Mouse (Mus musculus) limb, embryonic 14.5 days (tissue): ENCODE measurements at regions not wholly inside any gene's neighbourhood (a gene's known extent, or its start where the extent isn't known, plus 50 kb on each side); places are given as distances from the start of the nearest gene placed in this dataset.

Source experiments
- ATAC-seq: fragments of 200-750 bp; cut with Nextera tagmentation; 2 replicates; pipeline ENCODE4 v1.8.0; 2017; ENCODE audit warnings: low read depth, moderate number of reproducible peaks, moderate TSS enrichment; ENCODE audit not compliant: low FRiP score
- DNase-seq: peaks from one replicate; pipeline ENCODE4 v3.0.0-alpha.2; 2015; ENCODE audit warnings: low spot score
- H3K27ac ChIP-seq: fragments of 300-500 bp; sonication (generic); replicated peaks from 2 replicates; pipeline ENCODE4 v1.5.1; 2014; ENCODE audit warnings: low read depth, mild to moderate bottlenecking, low read length, moderate library complexity, mixed read lengths
- H3K27me3 ChIP-seq: fragments of 300-500 bp; sonication (generic); 2 replicates; pipeline ENCODE4 v1.6.1; 2014; ENCODE audit warnings: low read length, mixed read lengths; ENCODE audit not compliant: control insufficient read depth, insufficient read depth
- H3K36me3 ChIP-seq: fragments of 300-500 bp; sonication (generic); 2 replicates; pipeline ENCODE4 v1.6.1; 2014; ENCODE audit warnings: mild to moderate bottlenecking, low read length, moderate library complexity, mixed read lengths; ENCODE audit not compliant: control insufficient read depth, insufficient read depth
- H3K4me1 ChIP-seq: fragments of 300-500 bp; sonication (generic); 2 replicates; pipeline ENCODE4 v1.6.1; 2014; ENCODE audit warnings: antibody characterized with exemption, low read length, mixed read lengths; ENCODE audit not compliant: control insufficient read depth, insufficient read depth
- H3K4me2 ChIP-seq: fragments of 300-500 bp; sonication (generic); replicated peaks from 2 replicates; pipeline ENCODE4 v1.6.1; 2014; ENCODE audit warnings: low read depth, mild to moderate bottlenecking, low read length, moderate library complexity; ENCODE audit not compliant: severe bottlenecking
- H3K4me3 ChIP-seq: fragments of 300-500 bp; sonication (generic); replicated peaks from 2 replicates; pipeline ENCODE4 v1.5.1; 2014; ENCODE audit warnings: low read length
- H3K9ac ChIP-seq: fragments of 300-500 bp; sonication (generic); 2 replicates; pipeline ENCODE4 v1.6.1; 2014; ENCODE audit warnings: mild to moderate bottlenecking, low read depth, low read length, moderate library complexity; ENCODE audit not compliant: severe bottlenecking
- H3K9me3 ChIP-seq: fragments of 300-500 bp; sonication (generic); 2 replicates; pipeline ENCODE4 v1.6.1; 2016; ENCODE audit warnings: low read length; ENCODE audit not compliant: control insufficient read depth
- POLR2A ChIP-seq: fragments of 200-500 bp; IDR thresholded peaks from 2 replicates; pipeline ENCODE4 v1.8.0; 2012; ENCODE audit warnings: inconsistent platforms, mild to moderate bottlenecking, moderate library complexity, borderline replicate concordance; ENCODE audit not compliant: insufficient read depth, insufficient read length; ENCODE audit errors: extremely low read depth
- WGBS: fragments of 180-500 bp; shearing (Covaris S2); extraction: QIAGEN DNeasy Blood & Tissue Kit; methylation state at CpG from one replicate; pipeline ENCODE4 v1.1.7; 2014; 5-methylcytosine and 5-hydroxymethylcytosine counted together

- H3K9me3 ChIP-seq: no peaks in the 10 kb centered on the region
- DNase-seq (no peak), ATAC-seq (no peak)
- WGBS: 71% methylated on average over 1 of the region's 1 CpGs
- H3K4me1 ChIP-seq: peaks cover 3% of the 10 kb centered on the region; the same call in 1 of the 2 replicates
- no peak for TF ChIP-seq POLR2A
- no peak overlapping the region for H3K4me3 ChIP-seq
- no peaks in the 10 kb centered on the region for H3K36me3 ChIP-seq
- H3K4me2 ChIP-seq: no peak overlapping the region
- no peak overlapping the region for H3K27ac ChIP-seq
- no peak overlapping the region for H3K9ac ChIP-seq
- H3K27me3 ChIP-seq: no peaks in the 10 kb centered on the region
These were observed 140.0 kb upstream of the Dynlrb2 start for GRCm38 (mm10) chr8:116364751-116365150.

GRCm38 (mm10) chr8:116364172-116364571, 140.6 kb upstream of the Dynlrb2 start:
- no peaks in the 10 kb centered on the region for H3K27me3 ChIP-seq
- whole genome bisulfite sequencing: 74% methylated on average over 2 of the region's 2 CpGs
- H3K9ac ChIP-seq: no peak overlapping the region
- H3K4me2 ChIP-seq: no peak overlapping the region
- no peak for TF ChIP-seq POLR2A
- DNase-seq (no peak), ATAC-seq (no peak)
- H3K4me3 ChIP-seq: no peak overlapping the region
- no peaks in the 10 kb centered on the region for H3K36me3 ChIP-seq
- H3K4me1 ChIP-seq: peaks cover 3% of the 10 kb centered on the region; the same call in 1 of the 2 replicates
- H3K9me3 ChIP-seq: no peaks in the 10 kb centered on the region
- H3K27ac ChIP-seq: no peak overlapping the region

- H3K27ac ChIP-seq: no peak overlapping the region
- H3K4me2 ChIP-seq: no peak overlapping the region
- no peak for TF ChIP-seq POLR2A
- H3K9me3 ChIP-seq: no peaks in the 10 kb centered on the region
- H3K4me3 ChIP-seq: no peak overlapping the region
- ATAC-seq (no peak), DNase-seq (no peak)
- H3K9ac ChIP-seq: no peak overlapping the region
- H3K36me3 ChIP-seq: no peaks in the 10 kb centered on the region
- 48% methylated on average over 4 of the region's 4 CpGs for WGBS
- H3K27me3 ChIP-seq: no peaks in the 10 kb centered on the region
- peaks cover 3% of the 10 kb centered on the region; the same call in 1 of the 2 replicates for H3K4me1 ChIP-seq
These were observed 142.4 kb upstream of the Dynlrb2 start for GRCm38 (mm10) chr8:116362351-116362750.

GRCm38 (mm10) chr8:116359761-116360160, 145.0 kb upstream of the Dynlrb2 start:
- no peaks in the 10 kb centered on the region for H3K36me3 ChIP-seq
- no peaks in the 10 kb centered on the region for H3K27me3 ChIP-seq
- H3K4me1 ChIP-seq: peaks cover 3% of the 10 kb centered on the region; the same call in 1 of the 2 replicates
- no peak overlapping the region for H3K9ac ChIP-seq
- no peaks in the 10 kb centered on the region for H3K9me3 ChIP-seq
- 78% methylated on average over 4 of the region's 4 CpGs for WGBS
- H3K27ac ChIP-seq: no peak overlapping the region
- no peak for ATAC-seq
- no peak overlapping the region for H3K4me2 ChIP-seq
- no peak overlapping the region for H3K4me3 ChIP-seq
- DNase-seq: no peak
- TF ChIP-seq POLR2A: no peak

- Histone ChIP-seq H3K27ac (no peak overlapping the region), H3K9ac (no peak overlapping the region), H3K4me2 (no peak overlapping the region), H3K27me3 (no peaks in the 10 kb centered on the region), H3K4me3 (no peak overlapping the region), H3K9me3 (no peaks in the 10 kb centered on the region; the same call in 1 of the 2 replicates), H3K4me1 (no peaks in the 10 kb centered on the region), H3K36me3 (no peaks in the 10 kb centered on the region)
- WGBS: 72% methylated on average over 6 of the region's 6 CpGs
- DNase-seq (no peak), ATAC-seq (no peak)
- TF ChIP-seq POLR2A: no peak
These were observed 150.0 kb upstream of the Dynlrb2 start for GRCm38 (mm10) chr8:116354756-116355155.

- Histone ChIP-seq H3K9ac (no peak overlapping the region), H3K27ac (no peak overlapping the region), H3K4me2 (no peak overlapping the region), H3K4me3 (no peak overlapping the region), H3K9me3 (no peaks in the 10 kb centered on the region; the same call in 1 of the 2 replicates), H3K36me3 (no peaks in the 10 kb centered on the region), H3K4me1 (no peaks in the 10 kb centered on the region), H3K27me3 (no peaks in the 10 kb centered on the region)
- DNase-seq: no peak
- 93% methylated on average over 5 of the region's 5 CpGs for WGBS
- no peak for ATAC-seq
- TF ChIP-seq POLR2A: no peak
These were observed 150.9 kb upstream of the Dynlrb2 start for GRCm38 (mm10) chr8:116353911-116354310.
